Mouse (Mus musculus) thymus, adult 2 months (tissue): ENCODE results near the gene Ccl27b.
"Not testable (repeated sequence)": the region's sequence is repeated elsewhere in the genome, so short reads cannot be mapped to it uniquely, and the experiment has no call there.

Experiments used
- CTCF ChIP-seq: fragments of 200-500 bp; IDR thresholded peaks from 2 replicates; pipeline ENCODE4 v1.5.1; 2012; ENCODE audit warnings: mild to moderate bottlenecking, control low read depth, low read length, moderate library complexity, borderline replicate concordance; ENCODE audit not compliant: control insufficient read depth, poor library complexity, insufficient read depth; ENCODE audit errors: extremely low read depth
- POLR2A ChIP-seq: fragments of 200-500 bp; IDR thresholded peaks from 2 replicates; pipeline ENCODE4 v1.6.1; 2012; ENCODE audit warnings: mild to moderate bottlenecking, low read length, control low read depth, moderate library complexity; ENCODE audit not compliant: control insufficient read depth, poor library complexity, insufficient read depth; ENCODE audit errors: extremely low read depth

DNA sequence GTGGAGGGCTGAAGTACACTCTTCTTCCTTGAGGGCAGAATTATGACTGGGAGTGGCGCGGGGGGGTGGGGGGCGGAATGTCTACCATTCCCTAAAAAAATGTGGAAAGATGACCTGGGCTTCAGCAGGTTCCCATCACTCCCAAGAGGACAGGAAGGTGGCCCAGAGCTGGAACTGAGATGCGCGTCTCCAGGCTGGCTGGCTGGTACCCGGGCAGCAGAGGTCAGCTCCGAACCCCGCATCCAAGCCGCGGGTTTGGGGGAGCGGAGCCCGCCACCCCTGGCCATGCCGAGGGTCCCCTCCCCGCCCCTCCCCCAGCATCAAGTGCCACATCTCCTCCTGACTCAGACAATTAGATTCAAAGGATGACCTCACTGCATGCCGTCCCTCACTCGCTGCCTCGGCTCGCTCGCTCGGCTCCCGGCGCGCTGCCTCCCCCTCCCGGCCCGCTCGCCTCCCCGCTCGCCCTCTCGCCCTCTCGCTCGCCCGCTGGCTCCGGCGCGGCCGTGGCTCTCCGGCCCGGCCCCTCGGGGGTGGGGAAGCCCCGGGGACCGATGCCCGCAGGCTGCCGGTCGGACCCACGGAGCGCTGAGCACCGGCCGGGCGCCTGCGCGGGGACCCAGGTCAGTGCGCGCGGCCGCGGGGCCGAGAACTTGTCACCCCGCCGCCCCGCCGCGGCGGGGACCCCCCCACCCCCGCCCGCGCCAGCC, 26.6 kb downstream of the Ccl27b start:
- TF ChIP-seq POLR2A, CTCF: not testable (repeated sequence)
